Mouse (Mus musculus) forebrain, embryonic 15.5 days (tissue): ENCODE measurements around the gene Safb2. TPM values are rescaled to one million over a fixed set of nuclear protein-coding genes. Genes with fewer than 3 reads are reported as not detected.
"Not testable (repeated sequence)": the region's sequence is repeated elsewhere in the genome, so short reads cannot be mapped to it uniquely, and the experiment has no call there.

Source experiments
- ATAC-seq: fragments of 200-750 bp; cut with Nextera tagmentation; replicated peaks from 2 replicates; pipeline ENCODE4 v1.8.0; 2017; ENCODE audit warnings: mild to moderate bottlenecking, moderate TSS enrichment, moderate library complexity
- H3K27ac ChIP-seq: fragments of 300-500 bp; sonication (generic); replicated peaks from 2 replicates; pipeline ENCODE4 v1.5.1; 2015; ENCODE audit warnings: mild to moderate bottlenecking, inconsistent platforms
- H3K27me3 ChIP-seq: fragments of 300-500 bp; sonication (generic); 2 replicates; pipeline ENCODE4 v1.6.1; 2015; ENCODE audit warnings: inconsistent platforms
- H3K36me3 ChIP-seq: fragments of 300-500 bp; sonication (generic); 2 replicates; pipeline ENCODE4 v1.6.1; 2015; ENCODE audit warnings: mild to moderate bottlenecking, inconsistent platforms
- H3K4me1 ChIP-seq: fragments of 300-500 bp; sonication (generic); 2 replicates; pipeline ENCODE4 v1.6.1; 2015; ENCODE audit warnings: inconsistent platforms
- H3K4me2 ChIP-seq: fragments of 300-500 bp; sonication (generic); replicated peaks from 2 replicates; pipeline ENCODE4 v1.6.1; 2015; ENCODE audit warnings: mild to moderate bottlenecking, inconsistent platforms
- H3K4me3 ChIP-seq: fragments of 300-500 bp; sonication (generic); 2 replicates; pipeline ENCODE4 v1.5.1; 2015; ENCODE audit warnings: mild to moderate bottlenecking, inconsistent platforms
- H3K9ac ChIP-seq: fragments of 300-500 bp; sonication (generic); replicated peaks from 2 replicates; pipeline ENCODE4 v1.6.1; 2015; ENCODE audit warnings: mild to moderate bottlenecking, inconsistent platforms
- H3K9me3 ChIP-seq: fragments of 300-500 bp; sonication (generic); 2 replicates; pipeline ENCODE4 v1.6.1; 2016; ENCODE audit warnings: inconsistent platforms
- WGBS: fragments of 180-500 bp; shearing (Covaris S2); methylation state at CpG from one replicate; pipeline ENCODE4 v1.1.7; 2015; ENCODE audit warnings: mixed read lengths; 5-methylcytosine and 5-hydroxymethylcytosine counted together
- polyA plus RNA-seq: library from polyadenylated mRNA; unstranded; fragments of >200 nt; fragmentation: Nextera tagmentation; extraction: Ambion mirVana; gene quantifications from 2 replicates; pipeline ENCODE4 v1.2.1, GENCODE M21; 2015

The Safb2 gene
- polyA plus RNA-seq, 1 experiment from 2014 or later = 76.1 TPM

- Histone ChIP-seq H3K4me3 (no peak overlapping the region), H3K9ac (no peak overlapping the region), H3K36me3 (peaks cover 58% of the 10 kb centered on the region), H3K4me2 (no peak overlapping the region), H3K4me1 (peaks cover 19% of the 10 kb centered on the region), H3K9me3 (no peaks in the 10 kb centered on the region), H3K27me3 (no peaks in the 10 kb centered on the region), H3K27ac (no peak overlapping the region)
- ATAC-seq = no peak
- WGBS = 86% methylated on average over 4 of the region's 4 CpGs
Measured at GRCm38 (mm10) chr17:56615792-56616191, 31.4 kb upstream of the Safb2 start.

- WGBS = 90% methylated on average over 11 of the region's 11 CpGs
- H3K27me3 ChIP-seq = no peaks in the 10 kb centered on the region
- no peak overlapping the region for H3K4me3 ChIP-seq
- no peak overlapping the region for H3K27ac ChIP-seq
- no peak for ATAC-seq
- peaks cover 53% of the 10 kb centered on the region for H3K36me3 ChIP-seq
- 0 out of 2 replicates have a peak overlapping the region, but pooled peaks have one; percentile 18 for H3K9ac ChIP-seq
- peaks cover 24% of the 10 kb centered on the region for H3K4me1 ChIP-seq
- H3K4me2 ChIP-seq = peak overlapping the region; percentile 78; the same call in 1 of the 2 replicates
- H3K9me3 ChIP-seq = no peaks in the 10 kb centered on the region
Measured at GRCm38 (mm10) chr17:56615136-56615784, 30.9 kb upstream of the Safb2 start.

GRCm38 (mm10) chr17:56614391-56615135 is 30.2 kb upstream of the Safb2 start:
- peaks cover 46% of the 10 kb centered on the region for H3K36me3 ChIP-seq
- H3K27me3 ChIP-seq = no peaks in the 10 kb centered on the region
- peak overlapping the region; percentile 76 for H3K4me3 ChIP-seq
- no peak for ATAC-seq
- H3K9me3 ChIP-seq = no peaks in the 10 kb centered on the region
- WGBS = 29% methylated on average over 14 of the region's 14 CpGs
- peak overlapping the region; percentile 70 for H3K9ac ChIP-seq
- H3K4me1 ChIP-seq = peaks cover 28% of the 10 kb centered on the region
- H3K4me2 ChIP-seq = peak overlapping the region; percentile 78
- H3K27ac ChIP-seq = 0 out of 2 replicates have a peak overlapping the region, but pooled peaks have one; percentile 31

- H3K4me3 ChIP-seq = peak overlapping the region; percentile 76
- peaks cover 31% of the 10 kb centered on the region for H3K4me1 ChIP-seq
- under 1% methylated on average over 26 of the region's 26 CpGs for WGBS
- H3K27ac ChIP-seq = peak overlapping the region; percentile 93
- H3K9me3 ChIP-seq, ATAC-seq, H3K27me3 ChIP-seq: not testable (repeated sequence)
- H3K36me3 ChIP-seq = peaks cover 41% of the 10 kb centered on the region
- peak overlapping the region; percentile 78 for H3K4me2 ChIP-seq
- peak overlapping the region; percentile 70 for H3K9ac ChIP-seq
Measured at GRCm38 (mm10) chr17:56613893-56614292, 29.5 kb upstream of the Safb2 start.

- peak within 1 kb of the TSS; percentile 70 for H3K9ac ChIP-seq
- peak within 1 kb of the TSS; percentile 78 for H3K4me2 ChIP-seq
- ATAC-seq = peak; percentile 63
- H3K27me3 ChIP-seq = no peaks in the 10 kb centered on the region
- no peaks in the 10 kb centered on the region for H3K9me3 ChIP-seq
- peak within 1 kb of the TSS; percentile 76 for H3K4me3 ChIP-seq
- H3K36me3 ChIP-seq = peaks cover 36% of the 10 kb centered on the region
- H3K4me1 ChIP-seq = peaks cover 37% of the 10 kb centered on the region
- peak within 1 kb of the TSS; percentile 93 for H3K27ac ChIP-seq
- under 1% methylated on average over 52 of the region's 52 CpGs for WGBS
Measured at GRCm38 (mm10) chr17:56613236-56613844, 29.0 kb upstream of the Safb2 start, which contains the start of gene Rpl36. TSS of gene Rpl36 (plus strand) at chr17:56613416.

- not testable (repeated sequence) for ATAC-seq, H3K9me3 ChIP-seq, H3K4me3 ChIP-seq, H3K27me3 ChIP-seq, H3K4me2 ChIP-seq, H3K27ac ChIP-seq, H3K9ac ChIP-seq
- peaks cover 32% of the 10 kb centered on the region for H3K36me3 ChIP-seq
- peaks cover 40% of the 10 kb centered on the region for H3K4me1 ChIP-seq
- WGBS = 78% methylated on average over 10 of the region's 10 CpGs
Measured at GRCm38 (mm10) chr17:56612565-56612939, 28.2 kb upstream of the Safb2 start.

- ATAC-seq = no peak
- peaks cover 40% of the 10 kb centered on the region for H3K4me1 ChIP-seq
- WGBS = 15% methylated on average over 14 of the region's 14 CpGs
Measured at GRCm38 (mm10) chr17:56611861-56612564, 27.6 kb upstream of the Safb2 start.

GRCm38 (mm10) chr17:56611323-56611722 is 26.9 kb upstream of the Safb2 start:
- H3K9ac ChIP-seq = no peak overlapping the region
- no peak for ATAC-seq
- peaks cover 40% of the 10 kb centered on the region for H3K4me1 ChIP-seq
- H3K4me2 ChIP-seq = no peak overlapping the region
- peaks cover 35% of the 10 kb centered on the region for H3K36me3 ChIP-seq
- H3K27ac ChIP-seq = no peak overlapping the region
- H3K9me3 ChIP-seq = no peaks in the 10 kb centered on the region
- WGBS = 72% methylated on average over 2 of the region's 2 CpGs
- no peak overlapping the region for H3K4me3 ChIP-seq
- no peaks in the 10 kb centered on the region for H3K27me3 ChIP-seq

More at GRCm38 (mm10) chr17:56611861-56612564, 27.6 kb upstream of the Safb2 start:
- H3K27ac ChIP-seq = no peak overlapping the region
- H3K4me3 ChIP-seq = no peak overlapping the region
- no peaks in the 10 kb centered on the region for H3K9me3 ChIP-seq
- H3K4me2 ChIP-seq = no peak overlapping the region
- H3K27me3 ChIP-seq = no peaks in the 10 kb centered on the region
- H3K36me3 ChIP-seq = peaks cover 34% of the 10 kb centered on the region
- H3K9ac ChIP-seq = no peak overlapping the region

GRCm38 (mm10) chr17:56609452-56610171 is 25.2 kb upstream of the Safb2 start, which contains the start of gene 2410015M20Rik:
TSS of gene 2410015M20Rik (minus strand) at chr17:56609771.
- Histone ChIP-seq H3K4me3 (peak within 1 kb of the TSS; percentile 65), H3K27me3 (no peaks in the 10 kb centered on the region), H3K4me2 (peak within 1 kb of the TSS; percentile 72), H3K9me3 (no peaks in the 10 kb centered on the region), H3K9ac (peak within 1 kb of the TSS; percentile 76), H3K27ac (peak within 1 kb of the TSS; percentile 79), H3K4me1 (peaks cover 29% of the 10 kb centered on the region), H3K36me3 (peaks cover 37% of the 10 kb centered on the region)
- under 1% methylated on average over 44 of the region's 44 CpGs for whole genome bisulfite sequencing
- peak; percentile 87 for ATAC-seq

GRCm38 (mm10) chr17:56608699-56609098 is 24.3 kb upstream of the Safb2 start:
- H3K27ac ChIP-seq = 0 out of 2 replicates have a peak overlapping the region, but pooled peaks have one; percentile 79
- peak overlapping the region; percentile 65 for H3K4me3 ChIP-seq
- 58% methylated on average over 5 of the region's 5 CpGs for WGBS
- no peaks in the 10 kb centered on the region for H3K27me3 ChIP-seq
- H3K9ac ChIP-seq = peak overlapping the region; percentile 76; the same call in 1 of the 2 replicates
- H3K4me1 ChIP-seq = peaks cover 22% of the 10 kb centered on the region
- H3K36me3 ChIP-seq = peaks cover 43% of the 10 kb centered on the region
- ATAC-seq = no peak
- no peaks in the 10 kb centered on the region for H3K9me3 ChIP-seq
- H3K4me2 ChIP-seq = peak overlapping the region; percentile 72

- peaks cover 22% of the 10 kb centered on the region for H3K4me1 ChIP-seq
- no peaks in the 10 kb centered on the region for H3K27me3 ChIP-seq
- no peak overlapping the region for H3K27ac ChIP-seq
- no peak overlapping the region for H3K4me3 ChIP-seq
- H3K36me3 ChIP-seq = peaks cover 54% of the 10 kb centered on the region
- no peak for ATAC-seq
- no peak overlapping the region for H3K9ac ChIP-seq
- 88% methylated on average over 3 of the region's 3 CpGs for WGBS
- H3K9me3 ChIP-seq = no peaks in the 10 kb centered on the region
- no peak overlapping the region for H3K4me2 ChIP-seq
Measured at GRCm38 (mm10) chr17:56607521-56608062, 23.2 kb upstream of the Safb2 start.
